Mouse (Mus musculus): Measurements from ENCODE around the gene Cntnap2.

Cntnap2 gene

DNA sequence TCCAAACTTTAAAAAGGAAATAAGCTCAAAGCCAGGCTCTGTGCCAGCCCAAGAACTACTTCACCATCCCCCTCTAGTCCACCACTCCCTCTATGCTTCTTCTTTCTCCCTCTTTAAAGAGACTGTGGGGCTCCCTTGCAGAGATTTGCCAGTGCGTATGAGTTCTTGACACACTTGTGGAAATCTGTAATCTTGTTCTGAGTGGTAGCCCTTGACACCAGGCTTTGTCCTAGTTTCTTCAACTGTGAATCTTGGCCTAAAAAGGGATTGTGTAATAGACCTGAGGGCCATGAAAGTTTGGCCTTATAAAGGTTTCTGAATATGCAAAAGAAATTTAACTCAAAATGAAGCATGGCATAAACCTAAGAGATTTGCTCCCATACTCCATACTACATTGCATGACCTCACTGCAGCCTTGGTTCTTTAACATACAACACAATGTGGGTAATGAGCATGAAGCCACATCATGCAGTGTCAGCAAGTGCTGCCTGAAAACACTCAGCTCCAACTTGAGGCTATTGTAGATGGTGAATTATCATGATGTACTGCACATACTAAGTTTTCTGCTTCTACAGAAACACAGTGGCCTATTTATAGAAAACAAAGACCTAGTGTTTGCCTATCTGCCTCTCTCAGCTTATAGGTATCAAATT lies 1084.2 kb downstream of the Cntnap2 start:
- DNase-seq (ENCODE audit: low read depth, low spot score), result no peak
- H3K27me3 ChIP-seq (ENCODE audit: control insufficient read depth, insufficient read depth, low read length, poor library complexity, severe bottlenecking), result no peaks in the 10 kb centered on the region
- no peaks in the 10 kb centered on the region for H3K36me3 ChIP-seq (ENCODE audit: control insufficient read depth, insufficient read depth, low read length, poor library complexity, severe bottlenecking)

DNA sequence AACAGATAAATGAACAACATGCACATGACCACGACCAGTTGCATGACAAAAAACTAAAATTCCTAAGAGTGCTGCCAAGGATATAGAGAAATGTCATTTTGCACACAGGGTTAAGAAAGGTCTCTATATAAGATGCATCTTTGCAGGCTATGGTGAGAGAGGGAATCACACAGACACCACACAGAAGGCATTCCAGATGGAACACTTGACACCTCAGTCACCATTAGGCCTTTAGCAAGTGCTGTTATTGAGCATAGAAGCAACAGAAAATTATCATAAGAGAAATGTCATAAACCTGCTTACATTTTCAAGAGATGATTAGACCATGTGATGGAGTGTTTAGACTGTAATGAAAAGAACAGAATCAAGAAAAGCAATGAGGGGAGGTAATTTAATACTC lies 1107.7 kb downstream of the Cntnap2 start:
- Histone ChIP-seq H3K36me3 (ENCODE audit: control insufficient read depth, insufficient read depth, low read length, poor library complexity, severe bottlenecking) (no peaks in the 10 kb centered on the region), H3K27me3 (ENCODE audit: control insufficient read depth, insufficient read depth, low read length, poor library complexity, severe bottlenecking) (no peaks in the 10 kb centered on the region)
- no peak for DNase-seq (ENCODE audit: low read depth, low spot score)

- Histone ChIP-seq H3K36me3 (ENCODE audit: control insufficient read depth, insufficient read depth, low read length, poor library complexity, severe bottlenecking) (no peaks in the 10 kb centered on the region), H3K27me3 (ENCODE audit: control insufficient read depth, insufficient read depth, low read length, poor library complexity, severe bottlenecking) (no peaks in the 10 kb centered on the region)
- DNase-seq (ENCODE audit: low read depth, low spot score), result no peak
These were observed 1138.1 kb downstream of the Cntnap2 start for GRCm38 (mm10) chr6:46197298-46197697.

DNA sequence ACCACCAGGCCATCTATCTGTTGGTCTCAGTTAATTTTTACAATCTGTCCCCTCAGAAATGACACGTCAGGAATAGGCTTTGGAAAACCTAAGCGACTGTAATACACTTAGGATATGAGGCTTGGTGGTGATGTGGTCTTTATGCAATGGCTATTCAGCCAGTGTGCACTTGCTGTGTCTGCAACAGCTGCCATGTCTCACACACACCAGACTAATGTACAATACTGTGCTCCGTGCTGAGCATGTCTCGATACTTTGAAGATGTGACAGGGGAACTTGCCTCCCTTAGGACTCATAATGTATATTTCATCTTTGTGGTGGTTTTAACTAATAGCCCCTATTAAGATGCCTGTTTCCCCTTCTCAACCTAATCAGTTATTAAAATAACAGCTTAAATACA lies 1142.7 kb downstream of the Cntnap2 start:
- Histone ChIP-seq H3K36me3 (ENCODE audit: control insufficient read depth, insufficient read depth, low read length, poor library complexity, severe bottlenecking) (no peaks in the 10 kb centered on the region), H3K27me3 (ENCODE audit: control insufficient read depth, insufficient read depth, low read length, poor library complexity, severe bottlenecking) (no peaks in the 10 kb centered on the region)
- DNase-seq (ENCODE audit: low read depth, low spot score), result no peak

DNA sequence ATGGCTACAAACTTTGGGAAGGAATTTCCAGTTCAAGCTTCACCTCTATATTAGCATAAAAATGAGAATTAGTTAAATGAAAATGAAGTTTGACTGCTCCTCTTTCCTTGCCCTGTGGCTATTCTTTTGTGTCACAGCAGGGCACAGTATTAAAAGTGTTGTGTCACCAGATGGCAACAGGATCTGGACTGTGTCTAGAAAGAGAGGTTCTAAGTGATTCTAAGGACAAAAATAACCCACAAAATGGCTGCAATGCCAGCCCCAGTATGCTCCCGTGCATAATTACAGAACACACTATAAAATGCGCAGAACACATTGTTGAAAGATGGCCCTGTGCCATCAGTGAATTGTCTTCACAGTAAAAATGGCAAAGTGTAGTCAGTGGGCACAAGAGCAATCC lies 1146.4 kb downstream of the Cntnap2 start:
- H3K36me3 ChIP-seq (ENCODE audit: control insufficient read depth, insufficient read depth, low read length, poor library complexity, severe bottlenecking), result no peaks in the 10 kb centered on the region
- H3K27me3 ChIP-seq (ENCODE audit: control insufficient read depth, insufficient read depth, low read length, poor library complexity, severe bottlenecking), result no peaks in the 10 kb centered on the region
- DNase-seq (ENCODE audit: low read depth, low spot score), result no peak

DNA sequence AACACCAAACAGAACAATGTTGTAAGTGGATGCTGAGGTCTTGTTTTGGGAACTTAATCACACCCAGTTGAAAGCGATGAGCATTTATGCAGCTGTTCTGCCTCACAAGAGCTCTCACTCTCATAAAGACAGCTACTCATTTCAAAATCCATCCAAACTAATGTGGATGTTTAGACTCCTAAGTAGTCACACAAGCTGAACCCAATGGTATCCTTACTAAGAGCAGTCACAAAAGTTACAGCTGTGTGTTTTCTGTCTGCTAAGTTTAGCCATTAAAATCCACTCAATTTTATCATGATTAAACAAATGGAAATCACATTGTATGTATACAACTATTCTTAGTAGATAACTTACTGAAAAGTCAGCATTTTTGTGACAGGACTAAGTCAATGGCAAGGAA lies 1173.7 kb downstream of the Cntnap2 start:
- no peak for DNase-seq (ENCODE audit: low read depth, low spot score)
- no peaks in the 10 kb centered on the region for H3K36me3 ChIP-seq (ENCODE audit: control insufficient read depth, insufficient read depth, low read length, poor library complexity, severe bottlenecking)
- no peaks in the 10 kb centered on the region for H3K27me3 ChIP-seq (ENCODE audit: control insufficient read depth, insufficient read depth, low read length, poor library complexity, severe bottlenecking)

- Histone ChIP-seq H3K27me3 (ENCODE audit: control insufficient read depth, insufficient read depth, low read length, poor library complexity, severe bottlenecking) (no peaks in the 10 kb centered on the region), H3K36me3 (ENCODE audit: control insufficient read depth, insufficient read depth, low read length, poor library complexity, severe bottlenecking) (no peaks in the 10 kb centered on the region)
- DNase-seq (ENCODE audit: low read depth, low spot score), result no peak
These were observed 1181.2 kb downstream of the Cntnap2 start for GRCm38 (mm10) chr6:46240349-46240748.

DNA sequence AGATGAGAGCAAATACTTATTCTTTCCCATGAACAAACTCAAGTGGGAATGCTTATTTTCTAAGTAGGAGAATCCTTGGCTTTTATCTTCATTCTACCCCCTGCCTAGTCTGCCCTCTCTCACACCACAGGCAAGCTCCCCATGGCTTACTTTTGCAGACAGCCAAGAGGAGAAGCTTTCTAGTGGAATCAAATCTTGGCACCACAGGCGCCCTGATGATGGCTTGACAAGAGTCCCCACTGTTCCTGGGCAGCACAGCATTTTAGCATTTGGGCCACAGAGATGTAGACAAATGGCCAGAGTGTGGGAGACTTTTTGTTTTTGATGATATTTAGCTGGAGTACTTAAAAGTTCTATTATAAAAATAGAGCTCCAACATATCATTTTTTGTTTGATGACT lies 1204.0 kb downstream of the Cntnap2 start:
- Histone ChIP-seq H3K36me3 (ENCODE audit: control insufficient read depth, insufficient read depth, low read length, poor library complexity, severe bottlenecking) (no peaks in the 10 kb centered on the region), H3K27me3 (ENCODE audit: control insufficient read depth, insufficient read depth, low read length, poor library complexity, severe bottlenecking) (no peaks in the 10 kb centered on the region)
- DNase-seq (ENCODE audit: low read depth, low spot score), result no peak

DNA sequence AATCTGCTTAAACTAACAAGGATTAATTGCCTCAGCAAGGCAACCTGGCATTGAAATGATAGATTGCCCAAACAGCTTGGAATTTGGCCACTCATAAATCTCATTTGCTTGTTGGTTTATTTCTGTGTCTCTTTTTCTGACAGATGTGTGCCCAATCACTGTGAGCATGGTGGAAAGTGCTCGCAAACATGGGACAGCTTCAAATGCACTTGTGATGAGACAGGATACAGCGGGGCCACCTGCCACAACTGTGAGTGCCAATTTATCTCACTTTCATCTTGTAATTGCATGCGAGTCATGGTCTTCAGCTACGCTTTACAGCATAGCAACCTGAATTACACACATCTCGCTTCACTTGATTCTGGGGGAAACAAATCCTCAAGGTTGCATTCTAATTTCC lies 1287.8 kb downstream of the Cntnap2 start:
- no peaks in the 10 kb centered on the region for H3K27me3 ChIP-seq (ENCODE audit: control insufficient read depth, insufficient read depth, low read length, poor library complexity, severe bottlenecking)
- DNase-seq (ENCODE audit: low read depth, low spot score), result no peak

DNA sequence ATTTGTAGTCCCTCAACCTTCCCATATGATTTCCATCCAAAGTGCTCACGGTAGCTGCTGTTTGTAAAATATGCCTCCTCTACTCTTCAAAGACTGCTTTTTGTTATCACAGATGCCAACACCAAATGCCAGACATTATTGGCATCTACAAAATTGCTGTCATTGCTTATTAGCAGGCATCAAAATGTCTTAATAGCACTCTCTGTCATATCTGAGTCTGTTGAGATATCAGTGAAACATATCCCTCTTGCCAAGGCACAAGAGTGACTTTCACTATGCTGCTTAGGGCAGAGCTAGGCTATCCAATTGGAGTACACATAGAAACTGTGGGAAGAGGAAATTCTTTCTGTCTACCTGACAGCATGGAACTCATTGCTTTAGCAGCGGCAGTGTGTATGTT lies 1301.9 kb downstream of the Cntnap2 start:
- Histone ChIP-seq H3K36me3 (ENCODE audit: control insufficient read depth, insufficient read depth, low read length, poor library complexity, severe bottlenecking) (no peaks in the 10 kb centered on the region), H3K27me3 (ENCODE audit: control insufficient read depth, insufficient read depth, low read length, poor library complexity, severe bottlenecking) (no peaks in the 10 kb centered on the region)
- no peak for DNase-seq (ENCODE audit: low read depth, low spot score)

More for the DNA sequence above, 1287.8 kb downstream of the Cntnap2 start:
- no peaks in the 10 kb centered on the region for H3K36me3 ChIP-seq (ENCODE audit: control insufficient read depth, insufficient read depth, low read length, poor library complexity, severe bottlenecking)

- no peak for DNase-seq (ENCODE audit: low read depth, low spot score)
- no peaks in the 10 kb centered on the region for H3K36me3 ChIP-seq (ENCODE audit: control insufficient read depth, insufficient read depth, low read length, poor library complexity, severe bottlenecking)
- no peaks in the 10 kb centered on the region for H3K27me3 ChIP-seq (ENCODE audit: control insufficient read depth, insufficient read depth, low read length, poor library complexity, severe bottlenecking)
These were observed 1303.0 kb downstream of the Cntnap2 start for GRCm38 (mm10) chr6:46362156-46362555.

DNA sequence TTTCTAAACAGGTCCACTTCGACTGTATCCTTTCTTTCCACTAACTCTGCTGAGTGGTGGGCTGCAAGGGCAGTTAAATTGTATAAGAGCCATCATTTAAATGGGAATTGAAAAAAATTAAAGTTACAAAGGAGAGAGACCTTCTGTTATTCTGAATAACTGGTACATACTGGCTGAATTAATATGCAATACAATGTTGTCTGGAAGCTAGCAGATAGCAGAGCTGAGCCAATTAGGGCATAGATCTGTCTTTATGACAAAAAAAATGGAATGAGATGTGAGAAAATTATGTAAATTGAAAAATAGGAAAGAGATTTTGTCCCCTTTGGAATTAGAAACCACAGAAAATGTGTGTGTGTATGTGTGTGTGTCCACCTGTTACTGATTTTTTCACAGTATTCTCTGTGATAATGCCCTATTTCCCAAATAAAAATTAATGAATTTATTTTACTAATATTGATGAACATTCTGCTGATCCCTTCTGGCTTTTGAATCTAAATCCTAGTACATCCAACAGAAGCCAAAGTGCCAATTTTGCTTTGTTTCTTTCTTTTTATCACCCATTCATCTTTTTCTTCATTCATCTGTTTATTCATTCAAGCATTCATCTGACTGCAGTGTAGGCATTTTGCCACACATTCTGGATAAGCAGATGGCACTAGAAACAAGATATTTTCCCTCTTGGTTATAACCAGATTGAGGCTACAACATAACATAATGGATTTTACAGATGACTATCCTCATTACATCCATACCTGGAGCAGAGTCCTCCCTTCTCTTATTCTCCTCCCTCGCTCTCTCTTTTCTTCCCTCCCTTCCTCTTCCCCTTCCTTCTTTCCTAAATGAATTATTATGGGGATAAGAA lies 1339.8 kb downstream of the Cntnap2 start:
- no peaks in the 10 kb centered on the region for H3K36me3 ChIP-seq (ENCODE audit: control insufficient read depth, insufficient read depth, low read length, poor library complexity, severe bottlenecking)
- no peak for DNase-seq (ENCODE audit: low read depth, low spot score)
- no peaks in the 10 kb centered on the region for H3K27me3 ChIP-seq (ENCODE audit: control insufficient read depth, insufficient read depth, low read length, poor library complexity, severe bottlenecking)

DNA sequence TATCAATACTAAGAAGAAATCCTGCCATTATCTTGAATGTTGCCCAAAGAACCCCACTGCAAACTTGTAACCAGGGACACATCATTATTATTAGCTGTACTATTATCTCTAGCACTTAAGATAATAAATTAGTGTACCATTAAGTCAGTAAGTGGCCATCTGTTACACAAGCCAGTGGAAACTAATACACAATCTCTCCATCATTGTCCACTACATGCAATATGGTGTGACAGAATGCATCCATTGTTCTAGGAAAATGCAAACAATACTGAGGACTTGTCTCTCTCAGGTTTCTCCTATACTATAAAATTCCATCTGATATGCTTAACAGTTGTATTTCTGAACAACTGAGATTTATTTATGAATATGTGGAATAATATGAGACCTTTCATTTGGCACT lies 1355.0 kb downstream of the Cntnap2 start:
- DNase-seq (ENCODE audit: low read depth, low spot score), result no peak
- H3K36me3 ChIP-seq (ENCODE audit: control insufficient read depth, insufficient read depth, low read length, poor library complexity, severe bottlenecking), result no peaks in the 10 kb centered on the region
- H3K27me3 ChIP-seq (ENCODE audit: control insufficient read depth, insufficient read depth, low read length, poor library complexity, severe bottlenecking), result no peaks in the 10 kb centered on the region

GRCm38 (mm10) chr6:46414562-46414961 lies 1355.4 kb downstream of the Cntnap2 start:
- no peaks in the 10 kb centered on the region for H3K36me3 ChIP-seq (ENCODE audit: control insufficient read depth, insufficient read depth, low read length, poor library complexity, severe bottlenecking)
- no peak for DNase-seq (ENCODE audit: low read depth, low spot score)
- H3K27me3 ChIP-seq (ENCODE audit: control insufficient read depth, insufficient read depth, low read length, poor library complexity, severe bottlenecking), result no peaks in the 10 kb centered on the region

- DNase-seq (ENCODE audit: low read depth, low spot score), result no peak
- H3K36me3 ChIP-seq (ENCODE audit: control insufficient read depth, insufficient read depth, low read length, poor library complexity, severe bottlenecking), result no peaks in the 10 kb centered on the region
These were observed 1360.7 kb downstream of the Cntnap2 start for GRCm38 (mm10) chr6:46419827-46420226.

More at GRCm38 (mm10) chr6:46419827-46420226, 1360.7 kb downstream of the Cntnap2 start:
- H3K27me3 ChIP-seq (ENCODE audit: control insufficient read depth, insufficient read depth, low read length, poor library complexity, severe bottlenecking), result no peaks in the 10 kb centered on the region

Measured in splenic B cell, adult 2 months (primary cell).